7 mouse cellular contexts compared by ENCODE assay signal in genomic region chr3:38482749-38483148, GRCm38 (mm10). TPM values are rescaled to one million over a fixed set of nuclear protein-coding genes. Genes with fewer than 3 reads are reported as not detected.
A peak's percentile ranks its signal among the peaks of the same experiment; 100 is the strongest.
DNase-seq lines count a peak whose midpoint lies in the region; ATAC-seq and TF ChIP-seq lines count a peak whose summit lies in the region.

No protein-coding gene starts in this region.

- no peak for ATAC-seq in heart, embryonic 12.5 days (ENCODE audit: insufficient number of reproducible peaks, low FRiP score)
- ATAC-seq in liver, embryonic 11.5 days (replicated peaks; ENCODE audit: low FRiP score), result no peak

- no peaks in the 10 kb centered on the region for H3K9me3 ChIP-seq in heart, embryonic 12.5 days (replicated peaks)
- H3K9me3 ChIP-seq in liver, embryonic 11.5 days (ENCODE audit: control insufficient read depth, low read length), result no peaks in the 10 kb centered on the region

- peaks cover 14% of the 10 kb centered on the region for H3K4me1 ChIP-seq in lung, adult 2 months (ENCODE audit: control insufficient read depth, insufficient read depth, low read length)
- H3K4me1 ChIP-seq in heart, embryonic 12.5 days (replicated peaks), result peaks cover 41% of the 10 kb centered on the region
- H3K4me1 ChIP-seq in liver, embryonic 11.5 days (replicated peaks; ENCODE audit: control insufficient read depth, insufficient read depth, low read length), result peaks cover 4% of the 10 kb centered on the region; the same call in 1 of the 2 replicates

- H3K27ac ChIP-seq in heart, embryonic 12.5 days (ENCODE audit: poor library complexity, severe bottlenecking), result peak overlapping the region; percentile 49
- no peak overlapping the region for H3K27ac ChIP-seq in liver, embryonic 11.5 days (ENCODE audit: low read depth, low read length)

- H3K4me2 ChIP-seq in heart, embryonic 12.5 days, result peak overlapping the region; percentile 73
- peak overlapping the region; percentile 88 for H3K4me2 ChIP-seq in liver, embryonic 11.5 days

- peak overlapping the region; percentile 61 for H3K4me3 ChIP-seq in lung, adult 2 months (replicated peaks; ENCODE audit: extremely low read depth, low read depth, low read length)
- peak overlapping the region; percentile 92 for H3K4me3 ChIP-seq in heart, embryonic 12.5 days
- peak overlapping the region; percentile 88 for H3K4me3 ChIP-seq in liver, embryonic 11.5 days (ENCODE audit: low read depth, low read length)

- H3K36me3 ChIP-seq in heart, embryonic 12.5 days, result peaks cover 29% of the 10 kb centered on the region
- H3K36me3 ChIP-seq in liver, embryonic 11.5 days (ENCODE audit: control insufficient read depth, insufficient read depth, low read length), result no peaks in the 10 kb centered on the region; the same call in 1 of the 2 replicates

- no peak for TF ChIP-seq POLR2A in lung, adult 2 months (IDR thresholded peaks at IDR 0.05; ENCODE audit: borderline replicate concordance, extremely low read depth, low read depth, low read length)

- TF ChIP-seq CTCF in lung, adult 2 months (IDR thresholded peaks at IDR 0.05; ENCODE audit: insufficient read depth, low read length), result no peak

- DNase-seq in lung, adult 2 months, result no peak
- DNase-seq in lung, adult 18-20 months, result no peak
- peak; percentile 18 to 26 for DNase-seq in cerebellum, postnatal 36 days
- DNase-seq in liver, embryonic 11.5 days (ENCODE audit: low spot score), result no peak
- peak; percentile 25 for DNase-seq in retina, embryonic 14.5 days (ENCODE audit: low spot score)
- no peak for DNase-seq in T-cell, adult 2 months (ENCODE audit: low spot score)

- no peaks in the 10 kb centered on the region for H3K27me3 ChIP-seq in heart, embryonic 12.5 days (replicated peaks)
- H3K27me3 ChIP-seq in liver, embryonic 11.5 days (replicated peaks; ENCODE audit: control insufficient read depth, insufficient read depth, low read length), result no peaks in the 10 kb centered on the region

- peak overlapping the region; percentile 98 for H3K9ac ChIP-seq in heart, embryonic 12.5 days
- H3K9ac ChIP-seq in liver, embryonic 11.5 days (ENCODE audit: low read depth, low read length), result no peak overlapping the region

- 27% methylated on average over 11 of the region's 11 CpGs for WGBS in lung, adult 2 months
- WGBS in heart, embryonic 12.5 days, result 24% methylated on average over 11 of the region's 11 CpGs
- 66% methylated on average over 11 of the region's 11 CpGs for WGBS in liver, embryonic 11.5 days

RNA-seq across cellular contexts. Expression of gene Ankrd50, which starts 1.9 kb away (rescaled TPM):
- 49.2 and 56.4 TPM in 2 replicates for polyA plus RNA-seq in lung, adult 2 months (2012; rRNA removed)
- polyA plus RNA-seq in heart, embryonic 12.5 days (2016; fragmentation: Nextera tagmentation; extraction: Ambion mirVana), result 27.3 and 32.4 TPM in 2 replicates
- polyA plus RNA-seq in liver, embryonic 11.5 days (2014; fragmentation: Nextera tagmentation; extraction: Ambion mirVana), result 11.2 and 11.7 TPM in 2 replicates

Comparison
In these comparisons a context has a peak if more than half of its experiments do, and no peak if none do; other contexts are left out.
1. DNase-seq: peak in cerebellum, postnatal 36 days (2 of 2) and retina, embryonic 14.5 days (single experiment); none in lung, adult 2 months (single experiment), lung, adult 18-20 months (0 of 2), liver, embryonic 11.5 days (single experiment) and T-cell, adult 2 months (single experiment).
2. Peak in every context shown above with its lines, with median percentiles within 50 percentile points of each other: H3K4me3 ChIP-seq.